Mouse (Mus musculus): ENCODE results near the gene Trabd. TPM values are rescaled to one million over a fixed set of nuclear protein-coding genes. Genes with fewer than 3 reads are reported as not detected.

Trabd gene
- polyA plus RNA-seq, 1 experiment from 2014 or later = 39.2 TPM

GRCm38 (mm10) chr15:89128382-89129350 lies 53.7 kb downstream of the Trabd start, which contains the start of gene Hdac10:
Gene Hdac10, minus strand, starts transcription at chr15:89128700.
- Histone ChIP-seq H3K27me3 (replicated peaks; ENCODE audit: control insufficient read depth, insufficient read depth, low read length) (no peaks in the 10 kb centered on the region), H3K27ac (ENCODE audit: low read depth, low read length) (peak within 1 kb of the TSS; percentile 81), H3K4me1 (ENCODE audit: control insufficient read depth, insufficient read depth, low read depth, low read length) (peaks cover 17% of the 10 kb centered on the region), H3K36me3 (ENCODE audit: control insufficient read depth, insufficient read depth, low read length) (no peaks in the 10 kb centered on the region), H3K9ac (ENCODE audit: low read depth, low read length) (peak within 1 kb of the TSS; percentile 81), H3K4me2 (ENCODE audit: low read length) (peak within 1 kb of the TSS; percentile 64), H3K9me3 (ENCODE audit: control insufficient read depth, low read length) (no peaks in the 10 kb centered on the region), H3K4me3 (ENCODE audit: low read length) (peak within 1 kb of the TSS; percentile 65)
- peak; percentile 85 for ATAC-seq
- WGBS = 4% methylated on average over 35 of the region's 36 CpGs

- Histone ChIP-seq H3K9ac (ENCODE audit: low read depth, low read length) (no peak overlapping the region), H3K4me3 (ENCODE audit: low read length) (no peak overlapping the region)
- ATAC-seq = no peak
Measured at GRCm38 (mm10) chr15:89130245-89130644, 55.3 kb downstream of the Trabd start.

GRCm38 (mm10) chr15:89131316-89131715 lies 56.4 kb downstream of the Trabd start:
- H3K36me3 ChIP-seq (ENCODE audit: control insufficient read depth, insufficient read depth, low read length) = no peaks in the 10 kb centered on the region
- 90% methylated on average over 3 of the region's 3 CpGs for WGBS
- H3K27ac ChIP-seq (ENCODE audit: low read depth, low read length) = no peak overlapping the region
- no peak overlapping the region for H3K4me3 ChIP-seq (ENCODE audit: low read length)
- no peaks in the 10 kb centered on the region for H3K9me3 ChIP-seq (ENCODE audit: control insufficient read depth, low read length)
- no peak for ATAC-seq
- H3K4me1 ChIP-seq (ENCODE audit: control insufficient read depth, insufficient read depth, low read depth, low read length) = peaks cover 12% of the 10 kb centered on the region
- no peaks in the 10 kb centered on the region for H3K27me3 ChIP-seq (replicated peaks; ENCODE audit: control insufficient read depth, insufficient read depth, low read length)
- no peak overlapping the region for H3K4me2 ChIP-seq (ENCODE audit: low read length)
- H3K9ac ChIP-seq (ENCODE audit: low read depth, low read length) = no peak overlapping the region

More at GRCm38 (mm10) chr15:89130245-89130644, 55.3 kb downstream of the Trabd start:
- H3K9me3 ChIP-seq (ENCODE audit: control insufficient read depth, low read length) = no peaks in the 10 kb centered on the region
- peaks cover 12% of the 10 kb centered on the region for H3K4me1 ChIP-seq (ENCODE audit: control insufficient read depth, insufficient read depth, low read depth, low read length)
- no peak overlapping the region for H3K4me2 ChIP-seq (ENCODE audit: low read length)
- H3K27ac ChIP-seq (ENCODE audit: low read depth, low read length) = no peak overlapping the region
- H3K27me3 ChIP-seq (replicated peaks; ENCODE audit: control insufficient read depth, insufficient read depth, low read length) = no peaks in the 10 kb centered on the region
- H3K36me3 ChIP-seq (ENCODE audit: control insufficient read depth, insufficient read depth, low read length) = no peaks in the 10 kb centered on the region

Other genes with a start within 250 kb of the Trabd start
- 71.4 and 77.4 TPM in 2 replicates for gene Pim3, start 212.9 kb upstream of the Trabd start, polyA plus RNA-seq (2015; fragmentation: Nextera tagmentation; extraction: Ambion mirVana)
- gene Ttll8, start 120.7 kb upstream of the Trabd start, polyA plus RNA-seq (2015; fragmentation: Nextera tagmentation; extraction: Ambion mirVana) = 0.06 and 0.13 TPM in 2 replicates
- 39.1 and 52.9 TPM in 2 replicates for gene Mlc1, start 96.1 kb upstream of the Trabd start, polyA plus RNA-seq (2015; fragmentation: Nextera tagmentation; extraction: Ambion mirVana)
- gene Mov10l1, start 92.2 kb upstream of the Trabd start, polyA plus RNA-seq (2015; fragmentation: Nextera tagmentation; extraction: Ambion mirVana) = 0.05 and 0.09 TPM in 2 replicates
- 9.5 and 11.9 TPM in 2 replicates for gene Panx2, start 15.4 kb upstream of the Trabd start, polyA plus RNA-seq (2015; fragmentation: Nextera tagmentation; extraction: Ambion mirVana)
- 16.4 and 17.9 TPM in 2 replicates for gene Selenoo, start 14.0 kb downstream of the Trabd start, polyA plus RNA-seq (2015; fragmentation: Nextera tagmentation; extraction: Ambion mirVana)
- 15.2 and 16.4 TPM in 2 replicates for gene Tubgcp6, start 48.0 kb downstream of the Trabd start, polyA plus RNA-seq (2015; fragmentation: Nextera tagmentation; extraction: Ambion mirVana)
- 27.3 and 29.2 TPM in 2 replicates for gene Hdac10, start 53.6 kb downstream of the Trabd start, polyA plus RNA-seq (2015; fragmentation: Nextera tagmentation; extraction: Ambion mirVana)
- 4.1 and 4.4 TPM in 2 replicates for gene Mapk12, start 65.6 kb downstream of the Trabd start, polyA plus RNA-seq (2015; fragmentation: Nextera tagmentation; extraction: Ambion mirVana)
- 23.7 and 28.3 TPM in 2 replicates for gene Mapk11, start 74.5 kb downstream of the Trabd start, polyA plus RNA-seq (2015; fragmentation: Nextera tagmentation; extraction: Ambion mirVana)
- gene Plxnb2, start 105.7 kb downstream of the Trabd start, polyA plus RNA-seq (2015; fragmentation: Nextera tagmentation; extraction: Ambion mirVana) = 85.2 and 106 TPM in 2 replicates
- gene Dennd6b, start 121.4 kb downstream of the Trabd start, polyA plus RNA-seq (2015; fragmentation: Nextera tagmentation; extraction: Ambion mirVana) = 86.6 and 93.2 TPM in 2 replicates
- gene Ppp6r2, start 136.4 kb downstream of the Trabd start, polyA plus RNA-seq (2015; fragmentation: Nextera tagmentation; extraction: Ambion mirVana) = 59.4 and 71.5 TPM in 2 replicates
- gene Sbf1, start 240.2 kb downstream of the Trabd start, polyA plus RNA-seq (2015; fragmentation: Nextera tagmentation; extraction: Ambion mirVana) = 93.2 and 102 TPM in 2 replicates
- gene Adm2, start 247.6 kb downstream of the Trabd start, polyA plus RNA-seq (2015; fragmentation: Nextera tagmentation; extraction: Ambion mirVana) = not detected in 2 replicates

Measured in hindbrain, embryonic 16.5 days (tissue).